Mouse (Mus musculus) thymus, postnatal 10 days (tissue): ENCODE data around the gene Gm28308.

Experiments
- DNase-seq, 2 experiments: peaks; one replicate each; pipeline ENCODE4 v3.0.0; 2021; ENCODE audit warnings: low spot score in 2 of 2

Gm28308 gene

GRCm38 (mm10) chr6:52167736-52168161, 45.4 kb downstream of the Gm28308 start:
- DNase-seq = no peak

DNA sequence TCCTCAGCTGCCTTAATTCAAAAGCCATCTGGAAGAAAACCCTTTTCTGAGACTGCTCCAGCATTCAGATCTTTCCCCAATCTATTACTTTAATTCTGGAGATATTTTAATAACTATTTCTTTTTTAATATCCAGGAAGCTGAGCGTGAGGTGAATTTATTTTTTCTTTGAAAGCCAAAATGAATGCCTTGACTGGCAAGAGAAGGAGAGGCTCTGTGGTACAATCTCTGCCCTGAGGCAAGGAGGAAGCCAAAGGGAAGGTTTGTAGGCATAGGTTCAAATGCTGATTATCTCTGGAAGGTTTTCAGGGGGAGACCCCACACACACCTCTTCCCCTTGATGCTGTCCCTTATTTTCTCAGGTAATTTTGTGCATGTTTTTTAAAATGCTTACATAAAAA, 46.0 kb downstream of the Gm28308 start:
- no peak for DNase-seq

- no peak for DNase-seq
Observed at GRCm38 (mm10) chr6:52166431-52167077, 46.6 kb downstream of the Gm28308 start.

DNA sequence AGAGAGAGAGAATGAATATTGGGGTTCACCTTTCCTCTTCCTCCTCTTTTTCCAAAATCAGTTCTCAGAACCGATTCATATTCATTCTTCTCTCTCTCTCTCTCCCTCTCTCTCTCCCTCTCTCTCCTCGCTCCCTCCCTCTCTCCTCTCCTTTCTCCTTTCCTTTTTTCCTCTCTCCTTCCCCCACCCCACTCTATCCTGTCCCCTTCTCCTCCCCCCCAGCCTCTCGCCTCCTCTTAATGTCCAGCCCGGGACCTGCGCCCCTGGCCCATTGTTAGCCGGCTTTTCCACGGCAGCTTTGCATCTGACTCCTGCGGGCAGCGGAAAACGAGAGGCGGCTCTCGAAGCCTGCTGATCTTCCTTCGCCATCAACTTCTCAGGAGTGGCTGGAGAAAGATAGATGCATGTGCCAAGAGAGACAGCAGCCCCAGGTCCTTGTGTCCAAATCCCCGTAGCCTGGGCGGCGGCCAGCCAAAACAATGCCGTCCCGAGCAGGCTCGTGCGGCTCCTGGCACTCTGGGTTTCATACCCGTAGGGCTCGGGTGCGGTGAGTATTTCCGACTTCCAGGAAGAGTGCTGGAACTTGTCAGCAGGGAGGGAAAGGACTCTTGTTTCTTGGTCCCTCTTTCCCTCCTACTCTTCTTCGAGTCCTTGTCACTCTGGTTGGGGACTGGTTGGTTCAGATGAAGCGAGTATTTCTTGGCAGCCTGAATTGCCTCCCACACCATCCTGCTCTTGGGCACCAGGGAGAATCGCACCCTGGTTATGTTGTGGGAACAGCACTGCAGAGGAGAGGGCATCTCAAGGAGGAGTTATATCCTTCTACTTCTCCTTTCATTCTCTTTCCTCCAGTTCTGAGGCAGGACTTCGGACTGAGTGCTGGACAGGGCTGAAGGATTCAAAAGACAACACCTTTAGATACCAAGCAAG, 47.4 kb downstream of the Gm28308 start:
- no peak for DNase-seq

- DNase-seq = no peak
Observed at GRCm38 (mm10) chr6:52164626-52165440, 48.3 kb downstream of the Gm28308 start, which contains the start of gene Hoxa2. Hoxa2 (minus strand) TSS chr6:52164831.

DNA sequence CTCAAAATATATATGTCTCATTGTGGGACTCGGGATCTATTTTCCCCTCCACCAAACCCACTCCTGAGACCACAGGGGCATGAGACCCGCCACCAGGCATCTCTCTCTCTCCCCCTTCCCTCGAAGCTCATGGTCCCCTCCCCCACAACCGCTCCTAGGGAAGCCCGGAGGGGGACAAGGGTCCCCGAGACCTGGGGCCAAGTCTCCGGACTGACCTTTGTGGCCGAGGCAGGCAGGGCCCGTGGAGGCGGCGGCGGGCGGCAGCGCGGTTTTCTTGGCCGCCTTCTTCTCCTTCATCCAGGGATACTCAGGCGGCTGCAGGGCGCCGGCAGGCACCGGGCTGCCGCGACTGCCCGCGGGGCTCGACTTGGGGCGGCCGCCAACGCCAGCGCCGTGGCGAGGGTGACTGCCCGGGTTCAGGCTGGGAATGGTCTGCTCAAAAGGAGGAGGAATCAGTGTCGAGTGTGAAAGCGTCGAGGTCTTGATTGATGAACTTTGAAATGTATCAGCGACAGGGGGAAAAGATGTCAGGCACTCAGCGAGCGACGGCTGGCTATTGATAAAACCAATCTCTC, 49.0 kb downstream of the Gm28308 start:
- DNase-seq = no peak

DNA sequence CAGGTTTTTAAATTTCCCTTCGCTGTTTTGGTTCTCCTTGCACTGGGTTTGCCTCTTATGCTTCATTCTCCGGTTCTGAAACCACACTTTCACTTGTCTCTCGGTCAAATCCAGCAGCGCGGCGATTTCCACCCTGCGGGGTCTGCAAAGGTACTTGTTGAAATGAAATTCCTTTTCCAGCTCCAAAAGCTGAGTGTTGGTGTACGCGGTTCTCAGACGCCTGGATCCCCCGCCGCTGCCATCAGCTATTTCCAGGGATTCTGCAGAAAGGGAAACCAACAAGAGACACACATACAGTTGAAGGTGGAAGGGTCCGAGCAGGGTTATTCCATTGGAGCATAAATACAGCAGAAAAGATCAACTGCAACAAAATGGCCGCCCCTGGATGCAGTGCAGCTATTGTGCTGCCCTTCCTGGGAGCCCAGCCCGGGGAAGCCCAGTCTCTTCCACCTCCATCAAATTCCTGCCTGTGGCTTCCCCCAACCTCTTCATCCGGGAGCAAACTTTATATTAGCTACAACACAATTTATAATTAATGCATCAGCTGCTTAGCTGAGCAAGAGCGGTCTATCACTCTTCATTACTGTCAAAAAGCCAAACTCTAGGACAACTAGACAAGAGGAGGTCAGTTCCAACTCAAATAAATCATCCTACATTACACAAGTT, 49.6 kb downstream of the Gm28308 start:
- DNase-seq = no peak

DNA sequence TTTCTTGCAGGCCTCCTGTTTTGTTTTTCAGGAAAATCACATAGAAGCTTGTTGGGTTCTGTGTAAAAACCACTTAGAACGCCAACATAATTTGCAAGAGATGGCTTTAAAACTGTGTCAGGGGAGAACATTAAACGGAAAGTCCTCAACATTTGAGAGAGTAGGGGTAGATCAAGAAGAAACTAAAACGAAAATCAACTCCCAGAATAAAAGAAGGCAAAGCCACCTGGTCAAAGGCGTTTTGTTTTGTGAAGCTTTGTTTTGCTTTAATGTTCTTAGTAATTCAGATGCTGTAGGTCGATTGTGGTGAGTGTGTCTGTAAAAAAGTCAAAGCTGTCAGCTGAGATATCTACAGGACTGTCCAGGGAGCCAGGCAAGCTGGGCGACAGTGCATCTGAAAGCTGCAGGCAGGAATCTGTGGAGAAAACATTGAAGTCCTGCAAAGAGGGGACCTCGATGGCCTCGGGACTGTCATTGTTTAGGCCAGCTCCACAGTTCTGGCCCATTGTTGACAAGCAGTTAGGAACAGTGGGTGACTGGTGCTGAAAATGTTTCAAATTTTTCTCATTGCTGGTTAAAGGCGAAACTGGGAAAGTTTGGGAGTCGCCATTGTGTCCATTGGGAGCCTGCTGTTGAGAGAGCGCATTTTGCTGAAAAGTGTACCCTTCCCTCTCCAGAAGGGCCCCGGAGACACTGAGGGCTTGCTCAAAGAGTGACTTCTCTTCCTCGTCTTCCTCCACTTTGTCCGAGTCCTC, 50.4 kb downstream of the Gm28308 start:
- DNase-seq = no peak

DNA sequence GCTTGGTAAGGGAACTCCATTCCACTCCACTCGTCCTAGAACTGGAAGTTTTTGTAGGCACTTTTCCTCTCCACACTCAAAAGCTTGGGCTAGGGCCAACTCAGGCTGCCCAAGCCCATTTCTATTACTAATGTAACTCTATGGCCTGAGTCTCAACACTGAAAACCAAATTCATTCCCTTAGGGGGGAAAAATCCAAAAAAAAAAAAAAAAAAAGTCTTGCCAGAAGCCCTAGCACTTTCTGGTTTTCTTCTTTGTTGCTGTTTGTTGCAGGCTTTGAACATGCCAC, 51.1 kb downstream of the Gm28308 start:
- DNase-seq = no peak

- no peak for DNase-seq
Observed at GRCm38 (mm10) chr6:52161336-52162092, 51.6 kb downstream of the Gm28308 start.

DNA sequence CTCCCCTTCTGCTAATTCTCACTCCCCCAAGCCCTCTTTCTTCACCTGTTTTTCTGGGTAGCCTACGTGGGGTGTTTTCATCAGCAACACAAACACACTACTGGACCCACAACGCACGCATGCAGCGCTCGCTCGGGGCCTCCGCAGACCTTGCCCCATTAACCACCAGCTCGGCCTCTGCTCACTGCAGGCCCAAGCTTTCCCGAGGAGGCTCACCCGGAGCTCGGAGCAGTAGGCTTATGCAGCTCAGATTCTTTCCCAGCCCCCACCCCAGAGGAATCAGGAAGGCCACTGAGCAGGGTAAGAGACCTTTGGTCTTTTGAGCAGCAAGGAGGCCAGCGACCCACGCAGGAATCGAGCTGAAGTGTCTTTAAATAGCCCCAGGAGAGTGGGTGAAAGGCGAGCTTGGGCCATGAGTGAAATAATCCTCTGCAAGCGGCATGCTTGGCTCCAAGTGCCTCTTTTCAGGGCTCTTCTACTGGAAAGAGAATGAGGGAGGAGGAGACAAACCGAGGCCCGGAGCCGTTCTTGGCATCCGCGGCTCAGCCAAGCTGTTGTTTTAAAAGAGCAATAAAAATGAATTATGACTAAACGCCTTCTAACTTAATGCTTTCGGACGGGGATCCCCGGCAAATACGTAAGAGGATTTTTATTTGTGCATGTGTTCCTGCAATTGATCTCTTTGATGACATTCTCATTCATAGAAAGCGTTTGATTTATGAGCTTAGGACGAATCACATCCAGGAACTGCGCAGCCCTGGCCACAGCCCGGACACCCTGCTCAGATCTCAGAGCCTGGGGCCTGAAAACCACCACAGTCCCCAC, 52.4 kb downstream of the Gm28308 start:
- DNase-seq = no peak

DNA sequence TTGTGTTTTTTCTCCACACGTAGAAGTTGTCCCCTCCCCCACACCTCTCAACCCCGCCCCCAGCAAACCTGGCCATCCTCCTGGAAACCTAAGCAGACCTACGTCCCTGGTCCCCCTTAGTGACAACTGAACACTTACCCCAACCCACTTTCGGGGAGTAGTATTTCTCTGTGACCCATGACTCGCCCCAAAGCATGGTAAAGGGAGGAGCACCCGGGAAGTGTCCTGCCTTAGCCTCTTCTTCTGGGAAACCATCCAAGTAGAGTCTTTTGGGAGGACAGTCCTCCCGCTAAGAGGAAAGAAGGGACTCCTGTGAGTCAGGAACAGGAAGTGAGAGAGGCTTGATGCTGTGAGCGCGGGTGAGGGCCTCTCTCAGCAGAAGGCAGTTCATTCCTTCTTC, 53.2 kb downstream of the Gm28308 start:
- no peak for DNase-seq

DNA sequence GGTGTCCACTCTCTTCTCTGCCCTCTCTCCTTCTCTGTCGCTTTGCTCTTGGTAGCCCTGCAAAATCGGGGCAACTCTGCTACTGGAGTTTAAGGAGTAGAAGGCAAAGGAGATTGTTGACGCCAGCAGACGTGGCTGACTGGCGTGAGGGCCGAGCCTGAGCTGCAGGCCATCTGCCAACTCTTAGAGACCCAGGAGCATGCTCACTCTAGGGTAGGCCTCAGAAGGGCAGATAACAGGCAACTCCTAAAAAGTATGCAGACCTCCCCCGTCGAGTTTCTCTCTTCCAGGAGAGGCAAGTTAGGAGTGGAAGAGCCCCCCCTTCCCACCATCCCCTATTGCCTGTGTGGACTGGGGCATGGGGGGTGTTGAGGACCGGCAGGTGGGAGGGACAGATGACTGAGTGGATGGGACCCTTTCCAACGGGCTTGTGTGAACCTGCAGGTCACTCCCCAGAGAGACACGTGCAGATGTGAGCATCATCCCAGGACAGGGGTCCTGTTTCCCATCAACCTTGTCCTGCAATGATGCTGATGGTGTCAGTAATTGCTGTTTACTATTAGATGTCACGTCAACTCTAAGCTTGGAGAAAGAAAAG, 53.9 kb downstream of the Gm28308 start:
- no peak for DNase-seq

GRCm38 (mm10) chr6:52158276-52159051, 54.7 kb downstream of the Gm28308 start, which contains the start of gene Hoxa1:
Hoxa1 (minus strand) TSS chr6:52158317.
- DNase-seq = peak; percentile 30 to 47

DNA sequence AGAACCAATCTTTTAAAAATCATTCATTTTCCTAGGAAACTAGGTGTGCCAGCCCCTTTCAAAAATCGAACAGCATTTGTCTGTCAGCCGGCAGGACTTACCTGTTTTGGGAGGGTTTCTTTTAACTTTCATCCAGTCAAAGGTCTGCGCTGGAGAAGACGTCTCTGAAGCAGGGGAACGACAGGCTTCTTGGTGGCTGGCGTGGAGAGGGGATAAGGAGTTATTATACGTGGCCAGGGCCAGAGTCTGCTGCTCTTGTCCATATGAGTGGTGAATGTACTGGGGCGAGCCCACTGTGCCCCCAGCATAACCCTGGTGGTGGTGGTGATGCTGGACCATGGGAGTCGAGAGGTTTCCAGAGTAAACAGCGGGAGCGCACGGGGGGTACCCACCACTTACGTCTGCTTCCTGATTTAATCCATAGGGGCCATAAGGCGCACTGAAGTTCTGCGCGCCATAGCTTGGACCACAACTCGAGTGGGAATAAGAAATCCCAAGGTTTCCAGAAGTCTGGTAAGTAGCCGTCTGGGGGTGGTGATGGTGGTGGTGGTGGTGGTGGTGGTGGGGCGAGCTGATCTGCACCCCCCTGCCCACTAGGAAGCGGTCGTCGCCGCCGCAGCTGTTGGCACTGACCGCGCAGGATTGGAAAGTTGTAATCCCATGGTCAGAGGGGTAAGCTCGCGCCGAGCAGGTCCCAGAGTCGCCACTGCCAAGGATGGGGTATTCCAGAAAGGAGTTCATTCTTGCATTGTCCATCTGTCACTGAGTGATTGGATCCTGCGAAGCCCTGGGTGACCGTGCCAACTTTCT, 55.5 kb downstream of the Gm28308 start:
- DNase-seq = no peak

- DNase-seq = no peak
Observed at GRCm38 (mm10) chr6:52156551-52157200, 56.5 kb downstream of the Gm28308 start.
